Mouse (Mus musculus): Measurements from ENCODE around the gene Slc1a3. TPM values are rescaled to one million over a fixed set of nuclear protein-coding genes. Genes with fewer than 3 reads are reported as not detected.
"Not testable (repeated sequence)": the region's sequence is repeated elsewhere in the genome, so short reads cannot be mapped to it uniquely, and the experiment has no call there.

Slc1a3 gene
- total RNA-seq, 2 experiments from 2014 or later, result 1.5 to 2.9 TPM

DNA sequence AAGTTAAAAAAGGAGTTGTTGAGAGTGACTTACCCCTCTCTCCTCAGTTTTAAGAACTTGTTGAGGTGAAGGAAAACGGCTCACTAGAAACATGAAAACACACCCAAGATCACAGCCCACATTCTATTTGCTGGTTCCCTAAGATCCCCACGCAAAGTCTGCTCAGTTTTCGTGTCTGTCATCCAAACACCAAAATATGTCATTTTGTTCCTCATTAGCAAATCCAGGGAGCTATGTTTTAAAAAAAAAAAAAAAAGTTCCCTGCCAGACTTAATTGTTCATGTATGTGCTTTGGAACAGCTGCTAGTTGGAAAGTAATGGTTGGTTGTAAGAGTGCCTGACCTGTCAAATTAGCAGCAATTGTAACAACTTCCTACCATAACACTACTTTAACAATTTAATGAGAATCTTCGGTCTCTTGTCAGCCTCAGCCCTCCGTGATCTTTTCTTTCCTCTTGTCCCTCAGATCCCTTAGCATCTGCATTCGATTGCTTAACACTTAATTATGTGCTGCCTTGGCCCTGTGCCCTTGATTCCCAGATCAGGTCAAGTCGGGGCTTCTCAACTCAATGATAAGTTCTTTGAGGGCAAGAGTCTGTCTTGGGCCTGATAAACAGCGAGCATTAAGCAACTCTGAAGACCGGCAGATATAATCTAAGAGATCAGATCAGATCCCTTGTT lies 1.2 kb upstream of the Slc1a3 start:
- intact Hi-C loops (cut with DNase I), result loop anchor here (5.0 kb wide), 1 partner anchor 79 kb away; no protein-coding TSS in a partner anchor
- no peak for DNase-seq

DNA sequence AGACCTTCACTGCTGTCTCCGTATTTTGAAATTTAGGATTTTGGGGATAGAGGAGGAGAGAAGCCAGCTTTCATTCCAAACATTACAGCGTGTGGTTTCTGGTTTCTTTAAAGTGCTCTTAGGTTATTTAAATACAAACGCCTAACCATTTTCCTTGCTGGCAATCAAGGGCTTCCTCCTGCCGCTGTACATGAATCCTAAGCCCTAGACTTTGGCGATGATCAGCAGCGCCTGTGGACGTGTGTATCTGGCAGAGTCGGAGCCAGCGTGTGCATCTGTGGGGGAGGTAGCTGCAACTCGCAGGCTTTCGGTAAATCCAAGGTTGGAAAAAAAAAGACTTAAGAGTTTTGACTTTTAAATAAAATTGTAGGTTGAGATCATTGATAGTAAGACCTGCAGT lies 986 bp downstream of the Slc1a3 start:
- intact Hi-C loops (cut with DNase I), result no loop called here

DNA sequence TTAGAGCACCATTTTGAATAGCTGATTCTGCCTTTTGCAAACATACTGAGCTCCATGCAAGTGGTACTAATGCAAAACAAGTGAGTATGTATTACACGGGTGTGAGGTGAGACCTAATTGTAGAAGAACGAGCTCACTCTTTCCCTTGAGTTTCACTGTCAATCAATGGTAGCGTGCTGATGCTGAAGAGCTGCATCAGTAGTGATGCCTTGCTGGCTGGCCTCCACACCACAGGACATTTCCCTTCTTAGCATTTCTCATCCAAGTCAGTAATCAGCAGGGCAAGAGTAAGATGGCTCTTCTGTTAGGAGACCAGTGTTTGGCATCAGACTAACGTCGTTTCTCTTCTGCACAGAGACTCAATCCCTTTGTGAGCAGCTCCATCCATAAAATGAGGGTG lies 4.0 kb downstream of the Slc1a3 start:
- intact Hi-C loops (cut with DNase I), result no loop called here

More for the DNA sequence above, 986 bp downstream of the Slc1a3 start:
- peak in 1 of 2 experiments; percentile 22 for DNase-seq

DNA sequence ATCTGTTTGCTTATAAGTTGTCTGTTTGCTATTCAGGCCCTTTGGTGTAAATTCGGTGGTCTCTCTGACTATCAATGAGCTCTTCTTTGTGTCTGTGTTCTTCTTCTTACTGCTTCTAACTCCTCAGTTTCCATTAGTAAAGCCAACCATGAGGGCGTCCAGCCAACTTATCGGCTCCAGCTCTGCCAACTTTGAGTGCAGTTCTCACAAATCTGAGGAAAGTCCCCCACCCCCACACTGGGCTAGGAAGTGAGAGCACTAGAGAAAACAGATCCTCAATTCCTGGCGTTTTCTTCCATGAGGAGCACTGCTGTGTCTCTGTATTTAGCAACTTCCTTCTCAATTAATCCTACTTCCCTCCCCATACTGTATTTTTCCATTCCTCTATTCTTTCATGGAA lies 4.4 kb downstream of the Slc1a3 start:
- no peak for DNase-seq
- intact Hi-C loops (cut with DNase I), result no loop called here

More for the DNA sequence above, 4.0 kb downstream of the Slc1a3 start:
- no peak for DNase-seq

DNA sequence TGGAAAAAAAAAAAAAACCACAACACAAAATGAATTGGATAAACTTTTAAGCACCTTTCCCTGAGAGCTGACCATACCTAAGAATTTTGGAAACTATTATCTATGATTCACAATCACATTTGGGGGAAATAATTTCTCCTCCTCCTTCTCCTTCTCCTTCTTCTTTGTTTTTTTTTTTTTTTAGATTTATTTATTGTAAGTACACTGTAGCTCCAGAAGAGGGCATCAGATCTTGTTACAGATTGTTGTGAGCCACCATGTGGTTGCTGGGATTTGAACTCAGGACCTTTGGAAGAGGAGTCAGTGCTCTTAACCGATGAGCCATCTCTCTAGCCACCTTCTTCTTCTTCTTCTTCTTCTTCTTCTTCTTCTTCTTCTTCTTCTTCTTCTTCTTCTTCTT lies 5.0 kb downstream of the Slc1a3 start:
- intact Hi-C loops (cut with DNase I), result not testable (repeated sequence)

DNA sequence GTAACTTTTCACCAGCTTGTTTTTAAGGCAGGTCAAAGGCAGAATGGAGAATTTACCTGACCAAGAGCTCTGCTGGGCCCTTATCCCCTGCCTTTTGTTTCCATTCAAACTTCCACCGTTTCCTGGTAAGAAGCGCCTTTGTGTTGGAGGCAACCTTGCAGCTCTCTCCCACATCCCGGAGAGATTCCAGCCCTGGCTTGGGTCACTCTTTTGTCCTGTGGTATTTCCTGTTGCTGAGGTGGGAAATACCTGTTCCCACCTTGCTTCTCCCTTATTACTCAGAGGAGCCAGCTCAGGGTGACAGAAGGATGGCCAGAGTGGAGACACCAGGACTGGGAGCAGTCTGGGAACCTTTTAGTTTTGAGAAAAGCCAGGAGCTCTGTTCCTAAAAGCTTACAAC lies 12.6 kb downstream of the Slc1a3 start:
- intact Hi-C loops (cut with DNase I), result no loop called here
- no peak for DNase-seq

More for the DNA sequence above, 5.0 kb downstream of the Slc1a3 start:
- DNase-seq, result not testable (repeated sequence)

DNA sequence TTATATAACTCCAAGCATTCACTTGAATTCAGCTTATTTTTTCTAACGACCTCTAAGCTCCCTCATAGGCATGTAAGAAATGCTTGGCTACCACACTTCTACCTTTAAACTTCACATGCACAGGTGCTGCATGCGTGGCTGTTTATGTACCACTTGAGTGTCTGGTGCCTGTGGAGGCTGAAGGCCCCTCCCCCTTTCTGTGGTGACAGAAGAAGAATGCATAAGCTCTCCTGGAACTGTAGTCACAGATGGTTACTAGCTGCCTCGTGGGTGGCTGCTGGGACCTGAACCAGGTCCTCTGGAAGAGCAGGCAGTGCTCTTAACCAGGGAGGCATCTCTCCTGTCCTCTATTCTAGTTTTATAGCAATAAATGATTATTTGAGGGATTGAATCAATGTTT lies 13.1 kb downstream of the Slc1a3 start:
- intact Hi-C loops (cut with DNase I), result no loop called here
- no peak for DNase-seq

DNA sequence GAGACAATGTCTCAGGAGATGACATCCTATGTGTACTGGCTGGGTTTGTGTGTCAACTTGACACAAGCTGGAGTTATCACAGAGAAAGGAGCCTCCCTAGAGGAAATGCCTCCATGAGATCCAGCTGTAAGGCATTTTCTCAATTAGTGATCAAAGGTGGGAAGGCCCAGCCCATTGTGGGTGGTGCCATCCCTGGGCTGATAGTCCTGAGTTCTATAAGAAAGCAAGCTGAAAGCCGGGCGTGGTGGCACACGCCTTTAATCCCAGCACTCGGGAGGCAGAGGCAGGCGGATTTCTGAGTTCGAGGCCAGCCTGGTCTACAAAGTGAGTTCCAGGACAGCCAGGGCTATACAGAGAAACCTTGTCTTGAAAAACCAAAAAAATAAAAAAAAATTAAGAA lies 20.4 kb downstream of the Slc1a3 start:
- DNase-seq; intact Hi-C loops (cut with DNase I): not testable (repeated sequence)

DNA sequence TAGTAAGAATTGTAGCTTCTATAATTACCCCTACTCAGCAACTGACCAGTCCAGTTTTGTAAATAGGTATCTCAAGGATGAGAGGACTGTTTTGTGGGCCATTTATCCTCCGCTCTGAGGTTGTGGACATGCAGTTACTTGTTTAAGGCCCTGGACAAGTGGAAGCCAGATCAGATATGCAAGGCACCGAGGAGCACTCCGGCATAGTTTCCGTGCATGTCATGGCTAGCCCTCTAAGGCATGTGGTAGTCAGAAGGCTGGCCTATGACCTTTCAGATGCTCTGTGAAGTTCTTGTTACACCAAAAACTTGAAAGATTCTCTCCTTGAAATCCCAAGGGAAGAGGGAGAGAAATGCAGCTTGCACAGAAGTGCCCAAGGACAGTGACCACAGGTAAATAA lies 23.7 kb downstream of the Slc1a3 start:
- intact Hi-C loops (cut with DNase I), result no loop called here
- DNase-seq, result no peak

DNA sequence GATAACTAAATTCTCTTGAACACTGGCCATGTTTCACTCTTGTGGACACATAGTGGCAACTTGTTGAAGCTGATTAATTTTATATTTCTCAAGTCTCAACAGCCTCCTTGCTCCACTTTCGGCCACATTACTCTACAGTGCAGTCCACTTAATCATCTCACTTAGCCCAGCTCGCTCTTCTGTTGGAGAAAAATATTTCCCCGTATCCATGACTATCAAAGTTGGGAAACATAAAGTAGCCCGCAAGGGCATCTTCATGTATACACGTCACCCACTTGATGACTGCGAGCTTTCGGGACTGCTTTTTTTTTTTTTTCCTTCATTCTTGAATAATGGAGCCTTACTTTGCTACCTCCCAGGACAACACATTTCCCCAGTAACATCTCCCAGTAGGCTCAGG lies 25.1 kb downstream of the Slc1a3 start:
- intact Hi-C loops (cut with DNase I), result no loop called here
- DNase-seq, result no peak

DNA sequence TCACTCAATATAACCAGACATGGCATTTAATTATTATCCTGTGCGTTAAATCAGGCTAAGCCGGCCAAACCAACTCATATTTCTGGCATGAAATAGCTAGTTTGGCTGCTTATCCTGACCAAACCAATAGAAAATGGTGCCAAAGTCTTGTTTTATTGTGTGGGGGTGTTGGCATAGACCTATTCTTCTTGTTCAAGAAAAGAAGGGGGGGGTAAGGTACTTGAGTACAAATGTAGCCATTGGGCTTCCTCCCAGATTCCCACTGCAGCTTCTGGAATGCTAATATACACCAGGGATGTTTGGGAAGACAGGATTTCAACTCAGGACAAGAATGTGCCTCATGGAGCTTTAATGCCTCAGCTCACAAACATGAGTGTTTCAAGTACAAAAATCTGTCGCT lies 26.3 kb downstream of the Slc1a3 start:
- intact Hi-C loops (cut with DNase I), result no loop called here
- DNase-seq, result no peak

DNA sequence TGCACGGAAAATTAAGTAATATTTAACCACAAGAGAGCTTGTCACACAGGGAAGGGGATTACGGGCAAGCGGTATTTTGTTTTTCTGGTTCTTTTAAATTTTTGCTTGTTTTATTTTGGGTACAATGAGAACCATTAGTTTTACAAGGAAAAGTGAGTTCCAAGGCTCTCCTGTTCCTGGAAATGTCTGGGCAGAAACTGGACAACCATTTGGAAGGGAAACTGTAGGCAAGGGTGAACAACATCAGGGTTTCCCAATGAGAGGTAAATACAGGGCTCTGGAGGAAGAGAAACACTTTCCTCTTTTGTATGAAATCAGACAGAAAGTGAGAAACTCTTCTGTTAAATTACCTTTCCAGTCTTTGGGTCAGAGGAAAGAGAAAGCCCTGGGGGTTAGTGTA lies 27.7 kb downstream of the Slc1a3 start:
- intact Hi-C loops (cut with DNase I), result no loop called here
- DNase-seq, result no peak

DNA sequence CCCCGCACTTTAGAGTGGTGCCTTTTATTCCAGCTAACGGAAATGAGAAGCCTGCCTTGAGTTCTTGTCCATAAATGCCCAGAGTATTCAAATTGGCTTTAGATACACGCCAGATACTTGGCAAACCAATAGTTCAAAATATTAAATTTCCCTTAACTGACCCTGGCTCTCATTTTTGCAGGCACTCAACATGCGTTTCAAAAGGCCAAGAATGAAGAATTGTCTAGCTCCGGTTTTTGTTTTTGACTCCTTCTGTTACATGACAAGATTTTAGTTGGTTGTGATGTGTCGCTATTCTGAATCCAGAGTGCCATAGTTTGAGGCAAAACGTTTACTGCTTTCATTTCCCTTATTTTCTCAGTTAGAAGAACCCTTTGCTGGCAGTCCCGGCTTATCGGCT lies 28.1 kb downstream of the Slc1a3 start:
- no peak for DNase-seq
- intact Hi-C loops (cut with DNase I), result no loop called here

DNA sequence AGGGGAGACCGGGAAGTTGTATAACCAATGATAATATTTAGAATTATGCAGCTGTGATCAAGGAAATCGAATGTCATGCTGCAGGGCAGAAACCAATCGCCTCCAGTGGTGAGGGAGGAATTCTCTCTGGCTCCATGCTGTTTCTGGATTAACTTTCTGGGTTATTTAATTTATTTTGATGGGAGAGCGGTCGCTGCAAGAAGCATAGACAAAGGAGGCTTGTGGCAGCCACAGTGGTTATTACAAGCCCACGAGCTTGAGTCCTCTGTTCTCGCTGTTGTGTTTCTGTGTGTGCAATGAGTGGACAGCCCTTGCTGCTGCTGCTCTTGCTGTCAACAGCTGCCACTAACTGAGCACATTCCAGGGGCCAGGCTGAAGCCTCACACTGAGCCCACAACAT lies 28.6 kb downstream of the Slc1a3 start:
- intact Hi-C loops (cut with DNase I), result no loop called here
- no peak for DNase-seq

DNA sequence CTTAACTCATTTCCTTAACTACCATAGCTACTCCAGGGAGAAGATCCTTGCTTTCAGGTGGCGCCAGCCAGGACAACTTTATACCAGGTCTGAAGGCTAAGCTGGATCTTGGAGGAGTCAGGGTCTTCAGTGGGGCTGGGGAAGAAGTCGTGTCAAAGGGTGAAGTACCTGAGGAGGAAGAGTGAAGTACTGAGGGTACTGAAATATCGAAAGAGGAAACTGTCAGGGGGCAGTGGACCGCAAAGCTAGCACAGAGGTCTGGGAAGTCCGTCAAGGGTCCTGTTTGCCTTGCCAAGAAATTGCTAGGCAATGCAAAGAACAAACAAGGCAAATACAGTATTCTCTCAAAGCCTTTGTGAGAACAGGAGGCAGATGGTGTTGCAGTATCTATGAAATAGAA lies 29.6 kb downstream of the Slc1a3 start:
- DNase-seq, result no peak
- intact Hi-C loops (cut with DNase I), result no loop called here

DNA sequence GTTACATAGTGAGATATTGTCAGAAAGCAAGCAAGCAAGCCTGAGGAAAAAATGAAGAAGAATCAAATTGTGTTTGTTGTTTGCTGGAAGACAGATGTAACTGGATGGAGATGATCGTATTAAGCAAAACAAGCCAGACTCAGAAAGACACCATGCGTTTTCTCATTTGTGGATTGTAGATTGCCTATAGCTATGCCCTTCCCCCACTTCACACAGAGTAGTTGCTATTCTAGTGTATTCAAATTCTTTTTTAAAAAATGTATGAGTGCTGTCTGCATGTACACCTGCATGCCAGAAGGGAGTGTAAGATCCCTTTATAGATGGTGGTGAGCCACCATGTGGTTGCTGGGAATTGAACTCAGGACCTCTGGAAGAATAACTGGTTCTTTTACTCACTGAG lies 33.6 kb downstream of the Slc1a3 start:
- intact Hi-C loops (cut with DNase I), result no loop called here
- no peak for DNase-seq

DNA sequence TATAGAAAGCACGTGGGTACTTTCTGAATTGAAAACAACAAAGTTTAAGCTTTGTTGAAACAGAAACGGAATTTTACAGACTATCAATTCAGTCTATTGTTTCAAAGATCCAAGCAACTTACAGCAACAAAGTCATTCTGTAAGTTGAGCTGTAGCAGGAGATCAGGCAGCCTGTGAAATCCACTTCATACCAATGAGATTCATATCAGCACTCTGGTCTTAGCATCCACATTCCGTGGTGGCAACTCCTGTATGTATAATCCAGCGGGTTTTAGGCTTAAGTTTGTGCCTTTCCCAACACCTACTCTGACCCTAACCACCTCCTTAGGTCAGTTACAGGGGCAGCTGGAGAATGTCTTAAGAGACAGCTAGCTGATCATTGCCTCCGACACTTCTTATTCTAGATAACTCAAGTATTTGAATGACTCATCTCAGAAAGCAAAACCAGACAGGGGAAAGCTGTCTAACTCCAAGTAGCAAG lies 34.3 kb downstream of the Slc1a3 start:
- no peak for DNase-seq
- intact Hi-C loops (cut with DNase I), result no loop called here

DNA sequence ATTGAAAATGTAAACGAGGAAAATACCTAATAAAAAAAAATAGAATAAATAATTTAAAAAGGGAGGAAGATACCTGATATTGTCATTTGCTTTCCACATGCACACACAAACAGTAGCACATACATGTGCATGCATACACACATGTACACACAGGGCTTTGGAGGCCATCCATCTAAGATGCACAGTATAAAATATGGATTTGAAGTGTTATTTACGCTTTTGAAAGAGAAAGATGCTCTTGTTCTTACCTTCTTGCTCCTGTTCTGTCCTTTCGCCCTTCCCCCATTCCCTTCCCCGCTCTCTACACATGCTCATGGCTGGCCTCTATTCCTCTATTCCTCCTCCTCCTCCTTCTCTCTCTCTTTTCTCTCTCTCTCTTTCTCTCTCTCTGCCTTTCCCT lies 34.9 kb downstream of the Slc1a3 start:
- DNase-seq, result no peak
- intact Hi-C loops (cut with DNase I), result no loop called here

DNA sequence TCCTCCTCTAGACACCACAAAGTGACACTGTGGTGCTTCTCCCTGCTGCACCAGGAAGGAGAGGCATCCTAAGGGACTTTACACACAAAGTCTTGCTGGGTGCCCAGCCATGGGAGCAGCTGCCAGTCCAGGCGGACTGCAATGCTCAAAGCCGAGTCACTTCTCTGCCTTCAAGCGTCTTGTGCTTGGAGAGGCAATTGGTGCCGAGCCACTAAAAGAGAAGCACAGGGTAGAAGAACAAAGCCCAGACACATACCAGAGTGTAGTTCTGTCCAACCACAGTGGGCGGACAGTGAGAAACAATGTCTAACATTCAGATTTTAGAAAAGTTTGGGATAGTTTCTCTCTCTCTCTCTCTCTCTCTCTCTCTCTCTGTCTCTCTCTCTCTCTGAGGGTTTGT lies 38.0 kb downstream of the Slc1a3 start:
- intact Hi-C loops (cut with DNase I), result no loop called here
- DNase-seq, result no peak

DNA sequence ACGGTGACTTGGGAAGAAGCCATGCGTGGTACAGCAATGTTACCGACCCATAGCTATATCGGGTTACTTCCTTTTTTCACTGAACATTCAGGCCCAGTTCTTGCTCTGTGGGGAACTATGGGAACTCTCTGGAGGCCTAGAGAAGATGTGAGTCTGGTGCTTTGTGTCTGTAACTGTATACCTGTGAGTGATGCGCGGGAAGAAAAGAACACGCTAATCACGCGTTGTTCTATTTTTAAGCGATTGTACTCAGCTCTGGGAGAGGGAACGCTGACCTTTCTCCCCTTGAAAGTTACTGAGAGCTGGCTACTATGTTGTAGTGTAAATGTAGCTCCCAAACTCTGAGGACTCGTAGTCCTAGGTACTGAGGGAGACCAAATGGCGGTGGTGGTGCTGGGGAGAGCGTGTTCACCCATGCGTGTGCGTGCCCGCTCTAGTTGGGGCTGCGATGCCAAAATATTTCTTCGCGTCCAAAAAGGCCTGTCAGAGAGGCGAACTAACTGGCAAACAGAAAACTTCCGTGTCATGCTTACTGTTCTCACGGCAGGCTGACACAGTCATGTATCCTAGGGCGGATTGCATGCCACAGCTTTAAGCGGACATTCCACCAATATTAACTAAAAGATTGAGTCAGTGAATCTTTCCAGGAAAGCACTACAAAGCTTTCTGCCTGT lies 42.6 kb downstream of the Slc1a3 start:
- DNase-seq, result no peak
- intact Hi-C loops (cut with DNase I), result no loop called here

DNA sequence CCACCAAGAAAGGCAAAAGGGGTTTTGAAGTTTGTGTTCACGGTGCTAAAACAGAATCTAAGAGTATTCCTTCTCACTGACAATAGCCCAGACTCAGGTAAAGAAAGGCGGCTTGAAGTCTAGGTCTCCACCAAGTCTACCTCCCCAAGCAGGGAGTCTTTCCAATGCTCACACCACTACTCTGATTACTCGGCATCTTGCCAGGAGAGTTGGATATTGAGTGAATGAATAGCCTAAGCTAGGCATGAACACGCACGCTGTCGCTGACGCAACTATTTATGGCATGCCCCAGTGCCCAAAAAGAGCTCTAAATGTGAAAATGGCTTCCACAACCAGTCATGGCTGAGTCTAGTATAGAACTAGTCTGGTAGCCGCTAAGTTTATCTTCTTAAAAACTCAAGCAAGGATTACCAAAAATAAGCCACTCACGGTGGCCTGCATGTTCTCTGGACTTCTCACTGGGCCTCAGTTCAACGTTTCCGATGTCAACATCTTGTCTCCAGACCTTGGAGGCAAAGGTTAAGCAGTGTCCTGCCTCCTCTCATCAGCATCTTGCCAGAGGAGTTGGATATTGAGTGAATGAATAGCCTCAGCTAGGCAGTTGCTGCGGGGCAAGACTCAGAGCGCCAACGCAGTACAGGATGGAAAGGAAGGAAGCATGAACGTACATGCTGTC lies 44.8 kb downstream of the Slc1a3 start:
- intact Hi-C loops (cut with DNase I), result no loop called here
- DNase-seq, result no peak

Measured in heart, postnatal 36 days (tissue).